Mouse (Mus musculus) spleen, adult 2 months (tissue): ENCODE measurements around the gene 1700003E16Rik. TPM values are rescaled to one million over a fixed set of nuclear protein-coding genes. Genes with fewer than 3 reads are reported as not detected.

Experiments
- DNase-seq, 2 experiments: peaks; one replicate each; pipeline versions ENCODE4 v3.0.0 to v3.0.0-alpha.2; 2012 to 2021; ENCODE audit warnings: low spot score in 2 of 2, low read depth in 1 of 2
- H3K27ac ChIP-seq: fragments of 200-500 bp; 2 replicates; pipeline ENCODE4 v1.5.1; 2012; ENCODE audit warnings: low read length, inconsistent platforms; ENCODE audit not compliant: insufficient read depth
- H3K27me3 ChIP-seq: fragments of 200-500 bp; 2 replicates; pipeline ENCODE4 v1.6.1; 2012; ENCODE audit warnings: mild to moderate bottlenecking, moderate library complexity, low read length, inconsistent platforms; ENCODE audit not compliant: control insufficient read depth, insufficient read depth
- H3K36me3 ChIP-seq: fragments of 200-500 bp; 2 replicates; pipeline ENCODE4 v1.6.1; 2012; ENCODE audit warnings: mild to moderate bottlenecking, low read length, inconsistent platforms; ENCODE audit not compliant: control insufficient read depth, insufficient read depth
- H3K4me1 ChIP-seq: fragments of 200-500 bp; 2 replicates; pipeline ENCODE4 v1.6.1; 2011; ENCODE audit warnings: inconsistent platforms; ENCODE audit not compliant: control insufficient read depth, insufficient read depth, insufficient read length
- H3K4me3 ChIP-seq: fragments of 200-500 bp; 2 replicates; pipeline ENCODE4 v1.5.1; 2011; ENCODE audit warnings: mild to moderate bottlenecking, inconsistent platforms; ENCODE audit not compliant: insufficient read depth, insufficient read length; ENCODE audit errors: extremely low read depth
- CTCF ChIP-seq: fragments of 200-500 bp; IDR thresholded peaks from 2 replicates; pipeline ENCODE4 v1.5.1; 2011; ENCODE audit warnings: mild to moderate bottlenecking, inconsistent platforms; ENCODE audit not compliant: insufficient read depth, insufficient read length, insufficient replicate concordance; ENCODE audit errors: extremely low read depth
- POLR2A ChIP-seq: fragments of 200-500 bp; IDR thresholded peaks from 2 replicates; pipeline ENCODE4 v1.6.1; 2011; ENCODE audit warnings: low read depth, low read length, inconsistent platforms
- WGBS: fragments of 180-500 bp; shearing (Covaris S2); methylation state at CpG from one replicate; pipeline ENCODE4 v1.1.7; 2018; 5-methylcytosine and 5-hydroxymethylcytosine counted together
- polyA plus RNA-seq: library from polyadenylated mRNA; depleted of rRNA; stranded (reverse); fragments of >200 nt; gene quantifications from 2 replicates; pipeline ENCODE4 v1.2.3, GENCODE M21; 2012

The 1700003E16Rik gene
- polyA plus RNA-seq, 1 experiment = 0.05 TPM

DNA sequence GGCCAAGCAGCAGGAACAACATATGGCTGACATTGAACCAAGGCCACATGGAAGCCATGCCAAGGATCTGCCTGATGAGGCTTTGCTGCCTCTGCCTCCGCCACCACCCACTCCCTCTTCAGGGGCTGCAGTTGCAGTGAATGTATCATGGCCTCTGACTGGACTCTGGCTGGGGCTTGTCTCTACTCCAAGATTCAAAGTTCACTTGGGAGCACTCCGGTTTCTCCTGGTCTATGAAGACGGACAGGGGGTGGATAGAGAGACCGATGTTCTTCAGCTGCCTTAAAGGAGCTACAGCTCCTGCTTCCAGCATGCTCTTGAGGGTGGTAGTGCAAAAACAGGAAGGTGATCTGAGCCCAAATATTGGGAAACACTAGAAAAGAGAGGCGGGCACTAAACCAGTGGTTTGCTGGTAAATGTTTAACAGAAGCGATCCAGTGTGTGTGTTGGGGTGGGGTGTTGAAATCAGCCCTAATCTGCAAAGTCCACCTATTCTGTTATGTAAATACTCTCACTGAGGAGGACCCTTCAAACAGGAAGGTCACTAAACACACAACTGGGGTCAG is 24.7 kb upstream of the 1700003E16Rik start:
- DNase-seq = no peak
- no peak overlapping the region for H3K27ac ChIP-seq

DNA sequence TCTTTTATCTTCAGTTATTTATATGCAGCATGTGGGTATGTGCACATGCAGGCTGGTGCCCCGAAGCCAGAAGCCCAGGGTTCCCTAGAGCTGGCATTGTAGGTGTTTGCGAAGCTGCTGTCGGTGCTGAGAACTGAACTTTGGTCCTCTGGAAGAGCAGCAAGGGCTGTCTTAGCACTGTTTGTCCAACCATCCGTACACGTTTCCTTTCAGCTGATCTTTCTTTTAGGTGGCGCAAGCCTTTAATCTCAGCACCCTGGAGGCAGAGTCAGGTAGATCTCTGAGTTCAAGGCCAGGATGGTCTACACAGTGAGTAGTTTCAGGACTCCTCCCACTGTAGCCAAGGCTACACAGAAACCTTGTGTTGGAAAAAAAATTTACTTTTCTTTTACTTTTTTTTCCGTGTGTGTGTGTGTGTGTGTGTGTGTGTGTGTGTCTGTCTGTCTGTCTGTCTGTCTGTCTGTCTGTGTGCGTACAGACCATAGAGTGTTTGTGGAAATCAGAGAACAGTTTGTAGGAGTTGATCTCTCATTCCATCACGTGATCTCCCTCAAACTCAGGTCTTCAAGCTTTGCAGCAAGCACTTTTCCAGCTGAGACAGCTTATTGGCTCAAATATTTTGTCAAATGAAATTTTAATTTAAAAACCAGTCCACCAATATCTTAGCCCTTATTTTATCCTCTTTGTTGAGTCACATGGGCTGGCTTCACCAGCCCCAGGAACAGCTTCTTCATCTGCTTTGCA is 23.9 kb upstream of the 1700003E16Rik start:
- WGBS = 82% methylated on average over 9 of the region's 9 CpGs
- Histone ChIP-seq H3K36me3 (no peaks in the 10 kb centered on the region), H3K27me3 (peaks cover 10% of the 10 kb centered on the region), H3K27ac (no peak overlapping the region), H3K4me1 (no peaks in the 10 kb centered on the region; the same call in 1 of the 2 replicates), H3K4me3 (no peak overlapping the region)
- TF ChIP-seq POLR2A = no peak
- TF ChIP-seq CTCF = no peak
- DNase-seq = no peak

More for the DNA sequence above, 24.7 kb upstream of the 1700003E16Rik start:
- peaks cover 6% of the 10 kb centered on the region; the same call in 1 of the 2 replicates for H3K27me3 ChIP-seq
- 58% methylated on average over 6 of the region's 6 CpGs for WGBS
- TF ChIP-seq CTCF (no peak), POLR2A (no peak)
- H3K4me1 ChIP-seq = no peaks in the 10 kb centered on the region
- no peaks in the 10 kb centered on the region for H3K36me3 ChIP-seq
- H3K4me3 ChIP-seq = no peak overlapping the region

DNA sequence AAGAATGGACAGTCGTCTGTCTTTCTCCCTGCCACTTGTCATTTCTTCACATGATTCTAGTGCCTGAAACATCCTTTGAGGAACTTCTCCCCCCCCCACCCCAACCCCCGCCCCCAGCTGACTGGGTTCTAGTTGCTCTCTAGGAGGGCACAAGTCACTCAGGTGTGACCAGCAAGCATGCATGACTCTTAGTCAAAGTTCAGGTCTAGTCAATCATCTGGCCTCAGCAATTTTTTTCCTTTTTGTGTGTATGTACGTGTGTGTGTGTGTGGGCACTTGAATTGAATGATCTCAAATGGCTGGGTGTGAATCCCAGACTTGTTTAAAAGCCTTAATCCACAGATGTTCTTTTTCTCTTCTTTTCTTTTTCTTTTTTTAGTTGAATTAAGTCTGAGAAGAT is 22.0 kb upstream of the 1700003E16Rik start:
- no peak overlapping the region for H3K27ac ChIP-seq
- peaks cover 14% of the 10 kb centered on the region for H3K27me3 ChIP-seq
- 64% methylated on average over 3 of the region's 3 CpGs for WGBS
- no peaks in the 10 kb centered on the region for H3K36me3 ChIP-seq
- DNase-seq = no peak
- peaks cover 3% of the 10 kb centered on the region for H3K4me1 ChIP-seq
- no peak overlapping the region for H3K4me3 ChIP-seq
- TF ChIP-seq POLR2A = no peak
- no peak for TF ChIP-seq CTCF

DNA sequence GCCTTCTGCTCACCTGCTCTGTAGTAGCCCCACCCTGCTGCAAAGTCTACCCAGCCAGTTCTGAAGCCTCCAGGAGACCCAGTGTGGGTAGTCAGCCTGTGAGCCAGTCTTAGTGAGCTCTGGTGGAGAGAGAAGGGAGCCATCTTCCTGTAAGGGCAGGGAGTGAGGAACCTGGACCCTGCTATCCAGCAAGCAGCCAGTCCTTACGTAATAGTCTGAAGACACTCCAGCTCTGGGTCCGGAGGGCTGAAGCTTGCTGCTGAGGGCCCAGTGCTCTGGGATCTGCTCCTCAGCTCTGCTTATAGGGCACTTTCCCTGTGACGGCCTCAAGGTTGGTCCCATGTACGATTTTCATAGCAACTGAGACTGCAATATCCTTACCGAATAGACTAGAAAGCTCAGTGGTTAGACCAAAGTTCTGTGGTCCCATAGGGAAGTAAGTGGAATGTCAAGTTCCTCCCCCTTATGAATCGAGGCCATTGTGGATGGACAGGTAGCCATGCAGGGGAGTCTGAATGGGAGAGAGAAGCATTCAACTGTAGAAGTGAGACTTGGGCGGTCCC is 21.2 kb upstream of the 1700003E16Rik start, which contains the start of gene Rtkn:
Gene Rtkn, plus strand, starts transcription at position 513 of the 563 bp plus-strand sequence.
- H3K4me1 ChIP-seq = peaks cover 3% of the 10 kb centered on the region
- H3K27ac ChIP-seq = no peak within 1 kb of the TSS
- WGBS = 81% methylated on average over 7 of the region's 7 CpGs
- H3K4me3 ChIP-seq = no peak within 1 kb of the TSS
- DNase-seq = no peak
- H3K27me3 ChIP-seq = peaks cover 14% of the 10 kb centered on the region
- no peaks in the 10 kb centered on the region for H3K36me3 ChIP-seq
- TF ChIP-seq POLR2A (no peak), CTCF (no peak)

DNA sequence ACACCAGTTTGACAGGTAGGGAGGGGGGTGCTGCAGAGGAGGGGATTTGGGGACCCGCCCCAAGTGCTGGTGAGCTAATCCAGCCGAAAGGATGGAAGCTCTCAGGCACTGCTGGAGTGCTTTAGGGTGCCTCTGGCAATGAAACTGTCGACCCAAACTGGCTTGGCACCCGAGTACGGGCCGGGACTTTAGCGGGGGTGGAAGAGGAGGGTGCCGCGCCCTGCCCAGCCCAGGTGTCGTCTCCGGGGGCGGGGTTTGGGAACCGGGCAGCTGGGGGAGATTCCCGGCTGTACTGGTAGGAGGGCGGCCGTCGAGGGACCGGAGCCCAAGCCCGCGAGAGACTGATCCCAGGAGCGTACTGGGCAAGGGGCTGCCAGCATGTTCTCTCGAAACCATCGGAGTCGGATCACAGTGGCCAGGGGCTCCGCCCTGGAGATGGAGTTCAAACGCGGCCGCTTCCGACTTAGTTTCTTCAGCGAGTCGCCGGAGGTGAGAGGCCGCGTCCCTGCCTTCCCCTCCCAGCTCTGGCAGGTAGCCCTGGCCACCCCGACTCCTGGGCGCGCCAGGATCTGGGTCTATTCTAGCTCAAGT is 20.5 kb upstream of the 1700003E16Rik start:
- Histone ChIP-seq H3K36me3 (no peaks in the 10 kb centered on the region), H3K4me3 (no peak overlapping the region), H3K4me1 (peaks cover 3% of the 10 kb centered on the region), H3K27me3 (peaks cover 14% of the 10 kb centered on the region), H3K27ac (no peak overlapping the region)
- WGBS = 32% methylated on average over 37 of the region's 37 CpGs
- no peak for TF ChIP-seq CTCF
- TF ChIP-seq POLR2A = no peak
- no peak for DNase-seq

DNA sequence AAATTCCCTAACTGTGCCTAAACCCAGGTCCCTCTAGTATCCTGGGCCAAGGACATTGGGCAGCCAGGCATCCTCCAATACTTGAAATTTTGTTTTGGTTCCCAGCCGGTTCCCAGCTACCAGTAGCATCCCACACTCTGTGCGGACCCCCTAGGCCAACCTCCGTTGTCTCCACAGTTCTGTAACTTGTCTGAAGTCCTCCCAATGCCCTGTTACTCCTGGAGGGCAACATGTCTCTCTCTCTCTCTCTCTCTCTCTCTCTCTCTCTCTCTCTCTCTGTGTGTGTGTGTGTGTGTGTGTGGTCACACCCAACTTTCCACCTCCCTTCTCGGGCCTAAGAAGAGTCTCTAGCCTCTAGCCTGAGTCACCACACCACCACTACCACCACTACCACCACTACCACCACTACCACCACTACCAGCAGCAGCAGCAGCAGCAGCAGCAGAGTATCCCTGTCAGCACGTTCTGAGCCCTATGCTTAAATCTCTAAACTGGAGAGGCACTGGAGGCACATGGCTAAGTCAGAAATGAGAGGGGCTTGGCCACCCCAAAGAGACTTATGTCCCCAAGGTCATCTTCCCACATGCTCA is 19.8 kb upstream of the 1700003E16Rik start:
- 65% methylated on average over 5 of the region's 5 CpGs for WGBS
- TF ChIP-seq CTCF (no peak), POLR2A (no peak)
- Histone ChIP-seq H3K27ac (no peak overlapping the region), H3K4me1 (peaks cover 3% of the 10 kb centered on the region), H3K27me3 (peaks cover 14% of the 10 kb centered on the region), H3K36me3 (no peaks in the 10 kb centered on the region), H3K4me3 (peak overlapping the region; percentile 45; the same call in 1 of the 2 replicates)
- DNase-seq = no peak
